Mouse (Mus musculus) hindbrain, embryonic 16.5 days (tissue): ENCODE results near the gene Sipa1l2. TPM values are rescaled to one million over a fixed set of nuclear protein-coding genes. Genes with fewer than 3 reads are reported as not detected.

Experiments
- ATAC-seq: fragments of 200-750 bp; cut with Nextera tagmentation; 2 replicates; pipeline ENCODE4 v1.8.0; 2017; ENCODE audit warnings: moderate TSS enrichment, moderate library complexity
- H3K27ac ChIP-seq: fragments of 300-500 bp; sonication (generic); 2 replicates; pipeline ENCODE4 v1.5.1; 2014; ENCODE audit warnings: low read depth, mild to moderate bottlenecking, control low read depth, low read length, moderate library complexity
- H3K27me3 ChIP-seq: fragments of 300-500 bp; sonication (generic); replicated peaks from 2 replicates; pipeline ENCODE4 v1.6.1; 2014; ENCODE audit warnings: low read length; ENCODE audit not compliant: control insufficient read depth, insufficient read depth
- H3K36me3 ChIP-seq: fragments of 300-500 bp; sonication (generic); 2 replicates; pipeline ENCODE4 v1.6.1; 2014; ENCODE audit warnings: mild to moderate bottlenecking, low read length, moderate library complexity, mixed read lengths; ENCODE audit not compliant: control insufficient read depth, insufficient read depth
- H3K4me1 ChIP-seq: fragments of 300-500 bp; sonication (generic); 2 replicates; pipeline ENCODE4 v1.6.1; 2014; ENCODE audit warnings: low read depth, low read length; ENCODE audit not compliant: control insufficient read depth, insufficient read depth
- H3K4me2 ChIP-seq: fragments of 300-500 bp; sonication (generic); 2 replicates; pipeline ENCODE4 v1.6.1; 2014; ENCODE audit warnings: mild to moderate bottlenecking, low read length, control low read depth, moderate library complexity
- H3K4me3 ChIP-seq: fragments of 300-500 bp; sonication (generic); 2 replicates; pipeline ENCODE4 v1.5.1; 2014; ENCODE audit warnings: mild to moderate bottlenecking, low read length, control low read depth, moderate library complexity
- H3K9ac ChIP-seq: fragments of 300-500 bp; sonication (generic); 2 replicates; pipeline ENCODE4 v1.6.1; 2014; ENCODE audit warnings: low read depth, mild to moderate bottlenecking, control low read depth, low read length, moderate library complexity
- H3K9me3 ChIP-seq: fragments of 300-500 bp; sonication (generic); 2 replicates; pipeline ENCODE4 v1.6.1; 2014; ENCODE audit warnings: mild to moderate bottlenecking, low read length, moderate library complexity; ENCODE audit not compliant: control insufficient read depth
- WGBS: fragments of 180-500 bp; shearing (Covaris S2); extraction: QIAGEN DNeasy Blood & Tissue Kit; methylation state at CpG from one replicate; pipeline ENCODE4 v1.1.7; 2014; 5-methylcytosine and 5-hydroxymethylcytosine counted together
- polyA plus RNA-seq: library from polyadenylated mRNA; unstranded; fragments of >200 nt; fragmentation: Nextera tagmentation; extraction: Ambion mirVana; gene quantifications from 2 replicates; pipeline ENCODE4 v1.2.1, GENCODE M21; 2015

Gene Sipa1l2
- polyA plus RNA-seq, 1 experiment from 2014 or later, result 15.9 TPM

DNA sequence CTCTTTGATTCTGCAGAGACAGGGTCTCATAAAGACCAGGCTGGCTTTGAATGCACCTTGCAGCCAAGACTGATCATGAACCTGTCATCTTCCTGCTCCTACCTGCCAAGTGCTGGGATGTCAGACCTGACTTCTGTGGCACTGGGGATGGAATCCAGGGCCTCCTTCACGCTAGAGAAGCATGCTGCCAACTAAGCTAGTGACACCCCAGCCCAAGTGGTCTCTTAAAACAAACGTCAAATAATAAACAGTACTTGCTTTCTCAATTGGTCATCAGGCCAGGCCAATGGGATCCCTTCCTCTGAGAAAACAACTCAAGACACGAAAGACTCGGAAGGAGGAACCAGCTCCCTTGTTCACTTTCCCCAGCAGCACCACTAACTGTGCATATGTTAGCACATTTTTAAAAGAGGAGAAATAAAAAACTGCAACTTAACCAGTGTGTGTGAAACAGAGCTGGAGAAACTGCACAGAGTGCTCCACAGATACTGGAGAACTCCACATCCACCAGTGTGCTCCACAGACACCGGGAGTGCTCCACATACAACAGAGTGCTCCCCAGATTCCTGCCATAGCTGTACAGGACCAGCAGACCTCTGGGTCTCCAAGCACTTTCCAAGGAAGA, 56.3 kb downstream of the Sipa1l2 start:
- Histone ChIP-seq H3K9me3 (no peaks in the 10 kb centered on the region), H3K4me1 (peaks cover 27% of the 10 kb centered on the region), H3K4me3 (no peak overlapping the region), H3K9ac (no peak overlapping the region), H3K4me2 (no peak overlapping the region), H3K27ac (peak overlapping the region; percentile 59), H3K27me3 (no peaks in the 10 kb centered on the region), H3K36me3 (no peaks in the 10 kb centered on the region)
- WGBS, result 66% methylated on average over 5 of the region's 5 CpGs
- no peak for ATAC-seq

DNA sequence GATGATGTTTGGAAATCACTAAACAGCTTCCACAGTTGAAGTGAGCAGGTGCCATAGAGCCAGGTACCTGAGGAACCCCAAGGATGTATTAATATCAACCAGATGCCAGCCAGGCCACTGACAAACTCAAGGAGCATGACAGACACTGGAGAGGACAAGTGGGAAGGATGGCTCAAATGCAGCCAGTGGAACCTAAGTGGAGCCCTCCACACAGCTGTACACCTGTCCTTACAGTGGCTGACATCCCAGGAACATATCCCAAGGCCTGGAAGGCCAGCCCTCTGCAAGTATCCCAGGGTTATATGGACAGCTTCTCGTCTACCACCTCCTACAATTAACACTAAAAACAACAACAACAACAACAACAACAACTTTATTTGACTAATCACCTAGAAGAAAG, 57.0 kb downstream of the Sipa1l2 start:
- Histone ChIP-seq H3K9ac (no peak overlapping the region), H3K27me3 (no peaks in the 10 kb centered on the region), H3K27ac (no peak overlapping the region), H3K4me3 (no peak overlapping the region), H3K4me1 (peaks cover 23% of the 10 kb centered on the region), H3K9me3 (no peaks in the 10 kb centered on the region), H3K36me3 (no peaks in the 10 kb centered on the region), H3K4me2 (no peak overlapping the region)
- WGBS, result 96% methylated on average over 1 of the region's 1 CpGs
- ATAC-seq, result no peak

DNA sequence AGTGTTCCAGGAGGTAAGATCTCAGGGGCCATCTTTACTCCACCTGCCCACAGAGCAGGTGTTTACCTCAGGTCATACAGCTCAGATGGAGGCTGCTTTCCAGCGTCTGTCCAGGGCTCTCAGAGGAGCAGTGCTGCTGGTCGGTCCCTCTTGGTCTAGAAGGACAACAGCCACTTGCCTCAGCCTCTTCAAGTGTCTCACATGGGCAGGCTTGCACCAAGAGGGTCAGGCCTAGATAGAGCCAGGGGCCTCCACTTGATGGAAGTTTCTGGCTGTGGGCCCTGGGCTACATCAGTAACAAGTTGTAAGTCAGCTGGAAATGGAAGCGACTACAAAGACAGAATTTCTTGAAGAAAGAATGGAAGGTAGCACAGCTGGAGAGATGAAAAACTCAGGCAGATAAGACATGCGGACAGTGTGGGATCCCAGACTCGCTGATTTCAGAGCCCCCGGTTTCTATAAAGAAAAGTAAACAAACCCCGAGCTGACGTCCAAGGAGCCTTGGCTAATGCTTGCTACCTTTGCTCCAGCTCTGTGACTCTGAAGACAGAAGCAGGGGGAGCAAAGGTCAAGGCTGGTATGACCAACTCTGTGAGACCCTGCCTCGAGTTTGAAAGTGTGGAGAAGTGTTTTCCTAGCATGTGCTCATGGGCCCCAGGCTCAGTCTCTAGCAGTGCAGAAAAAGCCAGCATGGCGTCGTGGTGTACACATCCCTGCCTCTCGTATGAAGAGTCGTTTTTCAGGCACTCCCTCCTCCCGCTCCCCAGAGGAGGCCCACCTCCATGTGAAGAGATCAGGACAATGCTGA, 58.5 kb downstream of the Sipa1l2 start:
- no peak overlapping the region for H3K9ac ChIP-seq
- no peak overlapping the region for H3K27ac ChIP-seq
- no peaks in the 10 kb centered on the region for H3K36me3 ChIP-seq
- no peaks in the 10 kb centered on the region for H3K27me3 ChIP-seq
- H3K9me3 ChIP-seq, result no peaks in the 10 kb centered on the region
- WGBS, result 65% methylated on average over 14 of the region's 14 CpGs
- peaks cover 27% of the 10 kb centered on the region for H3K4me1 ChIP-seq
- H3K4me2 ChIP-seq, result no peak overlapping the region
- no peak for ATAC-seq
- no peak overlapping the region for H3K4me3 ChIP-seq

DNA sequence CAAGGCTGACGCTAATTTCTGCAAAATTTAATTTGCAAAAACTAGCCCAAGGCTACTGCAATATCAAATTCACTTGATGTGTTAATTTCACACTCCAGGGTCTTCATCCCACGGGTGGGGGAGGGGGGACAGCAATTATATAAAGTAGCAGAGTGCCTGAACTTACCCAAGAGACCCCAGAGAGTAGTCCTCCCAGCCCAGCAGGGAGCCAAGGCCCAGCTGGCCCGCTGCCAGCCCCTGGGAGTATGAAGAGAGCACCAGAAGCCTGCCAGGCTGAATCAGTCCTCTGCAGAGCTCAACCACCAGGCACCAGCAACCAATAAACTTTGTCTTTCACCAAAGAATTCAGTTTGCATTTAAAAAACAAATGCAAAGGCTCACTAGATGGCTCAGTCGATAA, 59.8 kb downstream of the Sipa1l2 start:
- Histone ChIP-seq H3K9me3 (no peaks in the 10 kb centered on the region), H3K4me3 (no peak overlapping the region), H3K27ac (no peak overlapping the region), H3K27me3 (no peaks in the 10 kb centered on the region), H3K4me1 (peaks cover 37% of the 10 kb centered on the region), H3K4me2 (no peak overlapping the region), H3K9ac (no peak overlapping the region), H3K36me3 (no peaks in the 10 kb centered on the region)
- 17% methylated on average over 4 of the region's 4 CpGs for WGBS
- ATAC-seq, result peak; percentile 32

DNA sequence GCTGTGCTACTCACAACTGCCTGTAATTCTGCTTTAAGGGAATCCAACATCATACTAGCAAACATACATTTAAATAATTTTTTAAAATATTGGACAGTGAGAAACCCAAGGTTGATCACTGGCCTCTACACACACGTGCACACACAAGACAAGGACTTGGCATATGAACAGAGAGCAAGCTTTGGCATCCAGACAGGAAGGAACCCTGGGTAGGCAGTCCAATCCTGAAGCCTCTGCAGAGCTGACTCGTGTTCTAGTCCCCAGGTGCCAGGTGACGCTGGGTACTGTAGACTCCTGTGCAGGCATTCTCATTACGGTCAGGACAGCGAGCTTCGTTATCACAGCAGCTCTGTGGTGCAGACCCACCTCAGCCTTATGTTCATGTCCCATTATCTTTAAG, 60.4 kb downstream of the Sipa1l2 start:
- Histone ChIP-seq H3K9ac (no peak overlapping the region), H3K27me3 (no peaks in the 10 kb centered on the region), H3K36me3 (no peaks in the 10 kb centered on the region), H3K4me3 (no peak overlapping the region), H3K4me2 (no peak overlapping the region), H3K4me1 (peaks cover 40% of the 10 kb centered on the region), H3K9me3 (no peaks in the 10 kb centered on the region), H3K27ac (no peak overlapping the region)
- ATAC-seq, result no peak
- 55% methylated on average over 6 of the region's 6 CpGs for WGBS

DNA sequence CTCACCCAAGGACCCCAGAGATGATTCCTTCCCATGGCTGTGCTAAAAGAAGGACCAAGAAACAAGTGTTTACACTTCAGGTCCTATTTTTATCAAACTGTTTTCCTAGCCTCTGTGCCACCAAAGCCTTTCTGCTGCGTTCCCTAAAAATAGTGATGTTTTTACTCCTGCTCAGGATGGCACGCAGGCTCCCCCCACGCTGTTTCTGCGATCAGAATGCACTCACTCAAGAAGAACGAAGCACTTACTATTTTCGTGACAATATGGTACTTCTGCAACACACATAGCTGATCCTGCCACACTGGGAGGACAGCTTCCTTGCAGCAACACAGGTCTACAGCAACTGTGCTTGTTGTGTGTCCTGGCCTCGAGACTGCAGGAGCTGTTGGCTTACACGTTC, 62.3 kb downstream of the Sipa1l2 start:
- no peaks in the 10 kb centered on the region for H3K27me3 ChIP-seq
- ATAC-seq, result no peak
- no peaks in the 10 kb centered on the region for H3K9me3 ChIP-seq
- 82% methylated on average over 8 of the region's 8 CpGs for WGBS
- H3K9ac ChIP-seq, result no peak overlapping the region
- peaks cover 31% of the 10 kb centered on the region for H3K4me1 ChIP-seq
- H3K27ac ChIP-seq, result no peak overlapping the region
- no peak overlapping the region for H3K4me2 ChIP-seq
- H3K4me3 ChIP-seq, result no peak overlapping the region
- no peaks in the 10 kb centered on the region for H3K36me3 ChIP-seq

DNA sequence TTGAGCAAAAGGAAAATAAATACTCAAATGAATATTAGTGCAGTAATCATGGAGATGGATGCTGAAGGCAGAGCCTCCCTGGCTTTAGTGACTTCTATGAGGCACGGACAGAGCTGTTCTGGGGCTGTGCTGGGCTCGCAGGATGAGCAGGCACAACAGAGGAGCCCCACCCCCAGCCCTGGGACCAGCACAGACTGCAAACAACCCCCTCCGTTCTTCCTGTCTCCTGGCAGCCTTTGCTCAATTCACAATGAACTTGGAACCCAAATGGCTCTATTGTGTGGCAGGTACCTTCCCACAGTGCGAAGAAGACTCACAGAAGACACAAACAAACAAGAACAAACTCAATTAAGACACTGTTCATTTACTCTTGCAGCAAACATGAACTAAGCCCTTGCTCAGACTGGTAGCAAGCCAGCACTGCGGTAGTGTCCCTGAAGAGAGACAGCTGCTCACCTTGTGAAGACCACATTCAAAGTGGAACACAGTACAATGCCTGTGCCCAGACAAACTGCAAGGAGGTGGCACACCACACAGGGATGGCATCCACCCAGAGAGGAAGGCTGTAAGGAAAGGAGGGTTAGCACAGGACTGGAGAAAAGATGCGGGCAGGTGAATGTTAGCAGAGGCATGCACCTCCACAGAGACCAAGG, 64.9 kb downstream of the Sipa1l2 start:
- 29% methylated on average over 6 of the region's 6 CpGs for WGBS
- peaks cover 28% of the 10 kb centered on the region for H3K4me1 ChIP-seq

DNA sequence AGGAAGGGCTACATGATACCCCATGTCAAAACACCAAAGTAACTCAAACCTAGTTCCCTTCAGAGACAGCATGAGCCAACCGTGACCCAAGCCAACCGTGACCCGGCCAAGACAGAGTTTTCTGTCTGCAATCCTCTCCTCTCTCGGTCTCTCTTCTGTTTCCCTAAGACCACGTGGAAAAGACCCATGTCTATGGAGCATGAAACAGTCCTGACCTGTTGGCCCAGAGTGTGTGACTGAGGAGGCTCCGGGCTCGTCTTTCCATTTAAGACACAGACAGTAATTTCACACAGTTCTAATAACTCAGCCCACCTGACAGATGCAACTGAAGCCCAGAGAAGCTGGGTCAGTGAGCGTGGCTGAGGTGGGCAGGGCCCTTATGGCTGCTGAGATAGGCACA, 65.8 kb downstream of the Sipa1l2 start:
- H3K4me3 ChIP-seq, result no peak overlapping the region
- peaks cover 23% of the 10 kb centered on the region for H3K4me1 ChIP-seq
- no peaks in the 10 kb centered on the region for H3K9me3 ChIP-seq
- H3K27me3 ChIP-seq, result no peaks in the 10 kb centered on the region
- H3K27ac ChIP-seq, result no peak overlapping the region
- ATAC-seq, result no peak
- no peaks in the 10 kb centered on the region for H3K36me3 ChIP-seq
- H3K4me2 ChIP-seq, result no peak overlapping the region
- no peak overlapping the region for H3K9ac ChIP-seq
- 85% methylated on average over 8 of the region's 8 CpGs for WGBS

More for the DNA sequence above, 64.9 kb downstream of the Sipa1l2 start:
- ATAC-seq, result peak; percentile 41
- Histone ChIP-seq H3K4me3 (no peak overlapping the region), H3K36me3 (no peaks in the 10 kb centered on the region), H3K9ac (no peak overlapping the region), H3K27ac (no peak overlapping the region; the same call in 1 of the 2 replicates), H3K9me3 (no peaks in the 10 kb centered on the region), H3K27me3 (no peaks in the 10 kb centered on the region), H3K4me2 (no peak overlapping the region)

DNA sequence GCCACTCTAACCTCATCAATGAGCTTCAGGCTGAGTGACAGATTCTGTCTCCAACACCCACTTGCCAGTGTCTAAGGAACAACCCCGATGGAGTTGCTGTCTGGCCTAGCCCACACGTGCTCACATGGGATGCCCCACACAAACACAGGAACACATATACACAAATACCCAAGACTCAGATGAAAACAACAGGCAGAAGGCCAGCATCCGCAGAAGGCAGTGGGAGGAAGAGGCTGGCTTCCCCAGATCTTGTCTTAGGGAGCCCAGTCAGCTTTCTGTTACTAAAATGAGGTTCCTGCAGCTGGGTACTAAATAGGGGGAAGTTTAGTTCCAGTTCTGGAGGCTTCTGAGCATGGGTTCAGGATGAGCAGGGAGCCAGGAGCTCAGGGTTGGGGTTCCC, 66.8 kb downstream of the Sipa1l2 start:
- no peaks in the 10 kb centered on the region for H3K27me3 ChIP-seq
- no peak for ATAC-seq
- H3K4me2 ChIP-seq, result no peak overlapping the region
- H3K4me1 ChIP-seq, result peaks cover 23% of the 10 kb centered on the region
- no peak overlapping the region for H3K9ac ChIP-seq
- 85% methylated on average over 3 of the region's 3 CpGs for WGBS
- no peaks in the 10 kb centered on the region for H3K36me3 ChIP-seq
- no peak overlapping the region for H3K4me3 ChIP-seq
- no peaks in the 10 kb centered on the region for H3K9me3 ChIP-seq
- no peak overlapping the region for H3K27ac ChIP-seq
